Mouse (Mus musculus) ES-Bruce4 (cell line): ENCODE results near the gene Specc1.

Experiments used
- CTCF ChIP-seq: IDR thresholded peaks from one replicate; pipeline ENCODE4 v1.8.1; 2011; ENCODE audit warnings: low read depth, low read length
- EP300 ChIP-seq: IDR thresholded peaks from 2 replicates; pipeline ENCODE4 v1.6.1; 2011; ENCODE audit warnings: low read depth, low read length; ENCODE audit not compliant: insufficient read depth
- POLR2A ChIP-seq: IDR thresholded peaks from one replicate; pipeline ENCODE4 v1.8.1; 2011; ENCODE audit warnings: low read length; ENCODE audit not compliant: insufficient read depth

DNA sequence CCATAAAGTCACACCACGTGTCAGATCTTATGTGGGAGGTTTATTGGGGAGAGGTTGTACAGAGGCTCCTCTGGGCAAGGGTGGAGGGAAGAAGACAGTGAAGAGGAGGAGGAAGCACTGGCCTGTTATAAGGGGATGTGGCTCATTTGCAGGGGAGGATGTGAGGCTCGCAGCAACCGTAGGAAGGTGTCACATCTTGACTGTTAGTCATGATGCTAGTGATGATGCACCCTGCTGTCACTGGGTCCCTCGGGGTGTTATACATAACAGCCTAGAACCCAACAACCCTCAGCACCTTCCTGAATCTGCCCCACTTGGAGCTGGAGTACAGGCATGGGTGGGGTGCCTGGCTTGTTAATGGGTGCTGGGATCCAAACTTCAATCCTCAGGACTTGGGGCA lies 94.9 kb downstream of the Specc1 start:
- no peak for TF ChIP-seq CTCF
- TF ChIP-seq POLR2A = no peak
- TF ChIP-seq EP300 = no peak
